Mouse (Mus musculus) hindbrain, embryonic 15.5 days (tissue): ENCODE results near the gene Krtap28-13. TPM values are rescaled to one million over a fixed set of nuclear protein-coding genes. Genes with fewer than 3 reads are reported as not detected.

Source experiments
- ATAC-seq: fragments of 200-750 bp; cut with Nextera tagmentation; 2 replicates; pipeline ENCODE4 v1.8.0; 2017; ENCODE audit warnings: low read depth, moderate number of reproducible peaks, moderate TSS enrichment; ENCODE audit not compliant: low FRiP score
- H3K27ac ChIP-seq: fragments of 300-500 bp; sonication (generic); replicated peaks from 2 replicates; pipeline ENCODE4 v1.5.1; 2015; ENCODE audit warnings: mild to moderate bottlenecking, inconsistent platforms
- H3K27me3 ChIP-seq: fragments of 300-500 bp; sonication (generic); 2 replicates; pipeline ENCODE4 v1.6.1; 2015; ENCODE audit warnings: control low read depth, inconsistent platforms
- H3K36me3 ChIP-seq: fragments of 300-500 bp; sonication (generic); 2 replicates; pipeline ENCODE4 v1.6.1; 2015; ENCODE audit warnings: control low read depth, inconsistent platforms
- H3K4me1 ChIP-seq: fragments of 300-500 bp; sonication (generic); replicated peaks from 2 replicates; pipeline ENCODE4 v1.6.1; 2015; ENCODE audit warnings: control low read depth, inconsistent platforms
- H3K4me2 ChIP-seq: fragments of 300-500 bp; sonication (generic); 2 replicates; pipeline ENCODE4 v1.6.1; 2015; ENCODE audit warnings: moderate library complexity, mild to moderate bottlenecking, inconsistent platforms
- H3K4me3 ChIP-seq: fragments of 300-500 bp; sonication (generic); 2 replicates; pipeline ENCODE4 v1.5.1; 2015; ENCODE audit warnings: mild to moderate bottlenecking, inconsistent platforms
- H3K9ac ChIP-seq: fragments of 300-500 bp; sonication (generic); 2 replicates; pipeline ENCODE4 v1.6.1; 2015; ENCODE audit warnings: inconsistent platforms
- H3K9me3 ChIP-seq: fragments of 300-500 bp; sonication (generic); 2 replicates; pipeline ENCODE4 v1.6.1; 2016; ENCODE audit warnings: control low read depth, inconsistent platforms
- WGBS: fragments of 180-500 bp; shearing (Covaris S2); methylation state at CpG from one replicate; pipeline ENCODE4 v1.1.7; 2015; 5-methylcytosine and 5-hydroxymethylcytosine counted together
- polyA plus RNA-seq: library from polyadenylated mRNA; unstranded; fragments of >200 nt; fragmentation: Nextera tagmentation; extraction: Ambion mirVana; gene quantifications from 2 replicates; pipeline ENCODE4 v1.2.1, GENCODE M21; 2015

Gene Krtap28-13
- polyA plus RNA-seq: not detected in 2 replicates

- Histone ChIP-seq H3K27me3 (no peaks in the 10 kb centered on the region), H3K4me2 (no peak within 1 kb of the TSS), H3K9me3 (no peaks in the 10 kb centered on the region), H3K4me1 (no peaks in the 10 kb centered on the region), H3K36me3 (no peaks in the 10 kb centered on the region), H3K9ac (no peak within 1 kb of the TSS), H3K4me3 (no peak within 1 kb of the TSS), H3K27ac (no peak within 1 kb of the TSS)
- WGBS: 74% methylated on average over 4 of the region's 4 CpGs
- no peak for ATAC-seq
Measured at GRCm38 (mm10) chr1:83060643-83061042, at the start of gene Krtap28-13. Gene Krtap28-13 (plus strand): TSS chr1:83060930.

- Histone ChIP-seq H3K27me3 (no peaks in the 10 kb centered on the region), H3K4me3 (no peak overlapping the region), H3K9me3 (no peaks in the 10 kb centered on the region), H3K27ac (no peak overlapping the region), H3K9ac (no peak overlapping the region), H3K36me3 (no peaks in the 10 kb centered on the region), H3K4me1 (no peaks in the 10 kb centered on the region), H3K4me2 (no peak overlapping the region)
- 96% methylated on average over 3 of the region's 3 CpGs for WGBS
- no peak for ATAC-seq
Measured at GRCm38 (mm10) chr1:83014477-83014876, 46.3 kb upstream of the Krtap28-13 start.

- Histone ChIP-seq H3K27ac (no peak overlapping the region), H3K4me1 (no peaks in the 10 kb centered on the region), H3K36me3 (no peaks in the 10 kb centered on the region), H3K27me3 (no peaks in the 10 kb centered on the region), H3K9me3 (no peaks in the 10 kb centered on the region), H3K9ac (no peak overlapping the region), H3K4me3 (no peak overlapping the region), H3K4me2 (no peak overlapping the region)
- WGBS: 82% methylated on average over 10 of the region's 10 CpGs
- no peak for ATAC-seq
Measured at GRCm38 (mm10) chr1:83015329-83015879, 45.3 kb upstream of the Krtap28-13 start.

- Histone ChIP-seq H3K9ac (no peak overlapping the region), H3K9me3 (no peaks in the 10 kb centered on the region), H3K4me2 (no peak overlapping the region), H3K27ac (no peak overlapping the region), H3K4me3 (no peak overlapping the region), H3K27me3 (no peaks in the 10 kb centered on the region), H3K36me3 (no peaks in the 10 kb centered on the region), H3K4me1 (no peaks in the 10 kb centered on the region)
- ATAC-seq: no peak
- WGBS: 71% methylated on average over 1 of the region's 1 CpGs
Measured at GRCm38 (mm10) chr1:83016556-83016955, 44.2 kb upstream of the Krtap28-13 start.

GRCm38 (mm10) chr1:83031950-83032349 is 28.8 kb upstream of the Krtap28-13 start:
- ATAC-seq: no peak
- H3K9me3 ChIP-seq: no peaks in the 10 kb centered on the region
- no peaks in the 10 kb centered on the region for H3K27me3 ChIP-seq
- H3K36me3 ChIP-seq: no peaks in the 10 kb centered on the region
- 62% methylated on average over 1 of the region's 1 CpGs for WGBS
- no peak overlapping the region for H3K9ac ChIP-seq
- H3K4me1 ChIP-seq: no peaks in the 10 kb centered on the region
- H3K4me2 ChIP-seq: no peak overlapping the region
- no peak overlapping the region for H3K4me3 ChIP-seq
- no peak overlapping the region for H3K27ac ChIP-seq

GRCm38 (mm10) chr1:83032508-83032907 is 28.2 kb upstream of the Krtap28-13 start:
- H3K4me2 ChIP-seq: no peak overlapping the region
- 92% methylated on average over 6 of the region's 6 CpGs for WGBS
- no peak overlapping the region for H3K4me3 ChIP-seq
- H3K27ac ChIP-seq: no peak overlapping the region
- peaks cover 1% of the 10 kb centered on the region; the same call in 1 of the 2 replicates for H3K4me1 ChIP-seq
- no peak for ATAC-seq
- H3K9ac ChIP-seq: no peak overlapping the region
- H3K36me3 ChIP-seq: no peaks in the 10 kb centered on the region
- no peaks in the 10 kb centered on the region for H3K9me3 ChIP-seq
- H3K27me3 ChIP-seq: no peaks in the 10 kb centered on the region

- Histone ChIP-seq H3K27me3 (no peaks in the 10 kb centered on the region), H3K4me2 (no peak overlapping the region), H3K9ac (no peak overlapping the region), H3K27ac (no peak overlapping the region), H3K9me3 (no peaks in the 10 kb centered on the region), H3K4me3 (no peak overlapping the region), H3K4me1 (peaks cover 6% of the 10 kb centered on the region; the same call in 1 of the 2 replicates), H3K36me3 (no peaks in the 10 kb centered on the region)
- ATAC-seq: no peak
- 63% methylated on average over 5 of the region's 5 CpGs for WGBS
Measured at GRCm38 (mm10) chr1:83034509-83034908, 26.2 kb upstream of the Krtap28-13 start.

GRCm38 (mm10) chr1:83036892-83037667 is 23.6 kb upstream of the Krtap28-13 start:
- Histone ChIP-seq H3K36me3 (no peaks in the 10 kb centered on the region), H3K4me3 (no peak overlapping the region), H3K9me3 (no peaks in the 10 kb centered on the region), H3K9ac (peak overlapping the region; percentile 55; the same call in 1 of the 2 replicates), H3K27ac (no peak overlapping the region), H3K4me2 (peak overlapping the region; percentile 86), H3K27me3 (no peaks in the 10 kb centered on the region), H3K4me1 (peaks cover 6% of the 10 kb centered on the region; the same call in 1 of the 2 replicates)
- 76% methylated on average over 11 of the region's 11 CpGs for WGBS
- ATAC-seq: no peak

- Histone ChIP-seq H3K27ac (peak within 1 kb of the TSS; percentile 41), H3K36me3 (no peaks in the 10 kb centered on the region), H3K4me1 (peaks cover 6% of the 10 kb centered on the region; the same call in 1 of the 2 replicates), H3K4me2 (peak within 1 kb of the TSS; percentile 86), H3K9ac (peak within 1 kb of the TSS; percentile 55), H3K9me3 (no peaks in the 10 kb centered on the region), H3K27me3 (no peaks in the 10 kb centered on the region), H3K4me3 (peak within 1 kb of the TSS; percentile 53)
- under 1% methylated on average over 25 of the region's 25 CpGs for WGBS
- peak; percentile 96 for ATAC-seq
Measured at GRCm38 (mm10) chr1:83038109-83038672, 22.5 kb upstream of the Krtap28-13 start, which contains the start of gene Slc19a3. Gene Slc19a3 (minus strand): TSS chr1:83038448.

- ATAC-seq: no peak
- no peak overlapping the region for H3K4me3 ChIP-seq
- H3K4me2 ChIP-seq: no peak overlapping the region
- no peaks in the 10 kb centered on the region for H3K36me3 ChIP-seq
- no peaks in the 10 kb centered on the region for H3K27me3 ChIP-seq
- H3K9ac ChIP-seq: no peak overlapping the region
- H3K4me1 ChIP-seq: peaks cover 6% of the 10 kb centered on the region; the same call in 1 of the 2 replicates
- WGBS: 84% methylated on average over 4 of the region's 4 CpGs
- H3K27ac ChIP-seq: no peak overlapping the region
- no peaks in the 10 kb centered on the region for H3K9me3 ChIP-seq
Measured at GRCm38 (mm10) chr1:83039080-83039479, 21.6 kb upstream of the Krtap28-13 start.

- Histone ChIP-seq H3K9ac (no peak within 1 kb of the TSS), H3K4me2 (no peak within 1 kb of the TSS), H3K9me3 (no peaks in the 10 kb centered on the region), H3K4me1 (peaks cover 5% of the 10 kb centered on the region; the same call in 1 of the 2 replicates), H3K27me3 (no peaks in the 10 kb centered on the region), H3K4me3 (no peak within 1 kb of the TSS), H3K36me3 (no peaks in the 10 kb centered on the region), H3K27ac (no peak within 1 kb of the TSS)
- ATAC-seq: no peak
- 89% methylated on average over 2 of the region's 2 CpGs for WGBS
Measured at GRCm38 (mm10) chr1:83042380-83042779, 18.4 kb upstream of the Krtap28-13 start, which contains the start of gene Krtap28-10. Gene Krtap28-10 (minus strand): TSS chr1:83042480.

- Histone ChIP-seq H3K36me3 (no peaks in the 10 kb centered on the region), H3K4me2 (no peak within 1 kb of the TSS), H3K27me3 (no peaks in the 10 kb centered on the region), H3K4me1 (no peaks in the 10 kb centered on the region), H3K9me3 (no peaks in the 10 kb centered on the region), H3K4me3 (no peak within 1 kb of the TSS), H3K27ac (no peak within 1 kb of the TSS), H3K9ac (no peak within 1 kb of the TSS)
- ATAC-seq: no peak
- WGBS: 83% methylated on average over 5 of the region's 5 CpGs
Measured at GRCm38 (mm10) chr1:83044882-83045427, 15.8 kb upstream of the Krtap28-13 start, which contains the start of gene Gm47969. Gene Gm47969 (plus strand): TSS chr1:83044932.
